Mouse (Mus musculus) ES-Bruce4 (cell line): ENCODE measurements around the gene C130050O18Rik. TPM values are rescaled to one million over a fixed set of nuclear protein-coding genes. Genes with fewer than 3 reads are reported as not detected.

Experiments used
- H3K27ac ChIP-seq: 2 replicates; pipeline ENCODE4 v1.5.1; 2012; ENCODE audit warnings: low read length, inconsistent platforms; ENCODE audit not compliant: insufficient read depth
- H3K27me3 ChIP-seq: 2 replicates; pipeline ENCODE4 v1.6.1; 2012; ENCODE audit warnings: mild to moderate bottlenecking, low read length, inconsistent platforms; ENCODE audit not compliant: control insufficient read depth, poor library complexity, insufficient read depth, severe bottlenecking
- H3K36me3 ChIP-seq: 2 replicates; pipeline ENCODE4 v1.6.1; 2012; ENCODE audit warnings: inconsistent platforms, mild to moderate bottlenecking, low read length, moderate library complexity; ENCODE audit not compliant: control insufficient read depth, poor library complexity, insufficient read depth, severe bottlenecking
- H3K4me1 ChIP-seq: one replicate; pipeline ENCODE4 v1.8.1; 2011; ENCODE audit warnings: low read length; ENCODE audit not compliant: control insufficient read depth, insufficient read depth
- H3K4me3 ChIP-seq: 2 replicates; pipeline ENCODE4 v1.5.1; 2011; ENCODE audit warnings: low read depth, mild to moderate bottlenecking, low read length
- H3K9ac ChIP-seq: 2 replicates; pipeline ENCODE4 v1.6.1; 2012; ENCODE audit warnings: low read depth, mild to moderate bottlenecking, inconsistent platforms; ENCODE audit not compliant: poor library complexity, severe bottlenecking
- H3K9me3 ChIP-seq: replicated peaks from 2 replicates; pipeline ENCODE4 v1.6.1; 2012; ENCODE audit warnings: mild to moderate bottlenecking, low read length, inconsistent platforms; ENCODE audit not compliant: control insufficient read depth, poor library complexity, insufficient read depth, severe bottlenecking
- CTCF ChIP-seq: IDR thresholded peaks from one replicate; pipeline ENCODE4 v1.8.1; 2011; ENCODE audit warnings: low read depth, low read length
- EP300 ChIP-seq: IDR thresholded peaks from 2 replicates; pipeline ENCODE4 v1.6.1; 2011; ENCODE audit warnings: low read depth, low read length; ENCODE audit not compliant: insufficient read depth
- POLR2A ChIP-seq: IDR thresholded peaks from one replicate; pipeline ENCODE4 v1.8.1; 2011; ENCODE audit warnings: low read length; ENCODE audit not compliant: insufficient read depth
- polyA plus RNA-seq: library from polyadenylated mRNA; stranded (reverse); fragments of >200 nt; gene quantifications from 2 replicates; pipeline ENCODE4 v1.2.4, GENCODE M21; 2011; ENCODE audit warnings: low read depth; ENCODE audit not compliant: missing spikeins, insufficient read depth, insufficient read length

C130050O18Rik gene
- polyA plus RNA-seq: not detected in 2 replicates

GRCm38 (mm10) chr5:139404801-139405401, at the start of gene C130050O18Rik:
C130050O18Rik (plus strand) TSS chr5:139405280.
- no peak for TF ChIP-seq CTCF
- TF ChIP-seq POLR2A: no peak
- TF ChIP-seq EP300: no peak
- no peaks in the 10 kb centered on the region for H3K9me3 ChIP-seq
- no peaks in the 10 kb centered on the region for H3K4me1 ChIP-seq
- no peaks in the 10 kb centered on the region for H3K36me3 ChIP-seq
- no peak within 1 kb of the TSS for H3K4me3 ChIP-seq
- no peak within 1 kb of the TSS for H3K9ac ChIP-seq
- H3K27ac ChIP-seq: no peak within 1 kb of the TSS
- H3K27me3 ChIP-seq: no peaks in the 10 kb centered on the region

- H3K27me3 ChIP-seq: no peaks in the 10 kb centered on the region
These were observed 46.4 kb upstream of the C130050O18Rik start for GRCm38 (mm10) chr5:139358653-139359052.

GRCm38 (mm10) chr5:139359244-139359643, 45.8 kb upstream of the C130050O18Rik start:
- no peak overlapping the region for H3K9ac ChIP-seq
- H3K9me3 ChIP-seq: no peaks in the 10 kb centered on the region
- no peak overlapping the region for H3K27ac ChIP-seq
- TF ChIP-seq POLR2A (no peak), EP300 (no peak), CTCF (no peak)
- no peaks in the 10 kb centered on the region for H3K4me1 ChIP-seq
- H3K27me3 ChIP-seq: no peaks in the 10 kb centered on the region
- H3K36me3 ChIP-seq: no peaks in the 10 kb centered on the region
- no peak overlapping the region for H3K4me3 ChIP-seq

More at GRCm38 (mm10) chr5:139358653-139359052, 46.4 kb upstream of the C130050O18Rik start:
- Histone ChIP-seq H3K4me3 (no peak overlapping the region), H3K27ac (no peak overlapping the region), H3K9ac (no peak overlapping the region), H3K36me3 (no peaks in the 10 kb centered on the region), H3K4me1 (no peaks in the 10 kb centered on the region), H3K9me3 (no peaks in the 10 kb centered on the region)
- no peak for TF ChIP-seq EP300
- no peak for TF ChIP-seq POLR2A
- TF ChIP-seq CTCF: peak; percentile 74

DNA sequence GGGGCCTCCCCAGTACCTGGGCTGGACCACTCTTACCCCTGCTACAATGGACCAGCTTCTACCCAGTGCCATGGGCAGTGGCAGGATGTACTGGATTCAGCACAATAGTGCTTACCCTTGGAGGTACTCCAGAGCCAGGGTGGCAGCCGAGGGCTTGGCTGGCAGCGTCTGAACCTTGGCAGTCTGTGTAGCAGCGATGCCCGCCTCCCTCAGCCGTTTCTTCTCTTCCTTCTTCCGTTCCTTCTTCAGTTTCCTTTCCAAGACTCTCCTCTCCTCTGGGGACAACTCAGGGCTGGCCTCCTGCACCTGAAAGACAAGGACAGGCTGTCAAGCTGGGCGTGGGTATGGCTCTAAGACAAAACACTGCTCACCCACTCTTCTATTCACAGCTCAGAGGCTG, 41.2 kb upstream of the C130050O18Rik start:
- TF ChIP-seq POLR2A (no peak), EP300 (no peak), CTCF (no peak)
- peaks cover 6% of the 10 kb centered on the region for H3K4me1 ChIP-seq

GRCm38 (mm10) chr5:139364260-139364910, 40.7 kb upstream of the C130050O18Rik start:
- Histone ChIP-seq H3K9ac (no peak overlapping the region), H3K27ac (no peak overlapping the region), H3K9me3 (no peaks in the 10 kb centered on the region), H3K4me3 (no peak overlapping the region), H3K4me1 (peaks cover 6% of the 10 kb centered on the region), H3K36me3 (no peaks in the 10 kb centered on the region), H3K27me3 (no peaks in the 10 kb centered on the region)
- no peak for TF ChIP-seq POLR2A
- peak; percentile 67; the same call in 1 of the 2 replicates for TF ChIP-seq EP300
- peak; percentile 95 for TF ChIP-seq CTCF

More for the DNA sequence above, 41.2 kb upstream of the C130050O18Rik start:
- H3K27me3 ChIP-seq: no peaks in the 10 kb centered on the region
- H3K9me3 ChIP-seq: no peaks in the 10 kb centered on the region
- no peak overlapping the region for H3K9ac ChIP-seq
- H3K4me3 ChIP-seq: no peak overlapping the region
- H3K27ac ChIP-seq: no peak overlapping the region
- H3K36me3 ChIP-seq: no peaks in the 10 kb centered on the region
